Mouse (Mus musculus) central nervous system, embryonic 18 days (tissue): Measurements from ENCODE around the gene Nr4a1. TPM values are rescaled to one million over a fixed set of nuclear protein-coding genes. Genes with fewer than 3 reads are reported as not detected.

Source experiments
- polyA plus RNA-seq: library from polyadenylated mRNA; depleted of rRNA; stranded (reverse); fragments of >200 nt; gene quantifications from 2 replicates; pipeline ENCODE4 v1.2.3, GENCODE M21; 2012; rRNA removed

Nr4a1 gene
- 7.8 and 8.5 TPM in 2 replicates for polyA plus RNA-seq

GRCm38 (mm10) chr15:101253886-101254795, at the start of gene Nr4a1:
Nr4a1 (plus strand) TSS chr15:101254269.

DNA sequence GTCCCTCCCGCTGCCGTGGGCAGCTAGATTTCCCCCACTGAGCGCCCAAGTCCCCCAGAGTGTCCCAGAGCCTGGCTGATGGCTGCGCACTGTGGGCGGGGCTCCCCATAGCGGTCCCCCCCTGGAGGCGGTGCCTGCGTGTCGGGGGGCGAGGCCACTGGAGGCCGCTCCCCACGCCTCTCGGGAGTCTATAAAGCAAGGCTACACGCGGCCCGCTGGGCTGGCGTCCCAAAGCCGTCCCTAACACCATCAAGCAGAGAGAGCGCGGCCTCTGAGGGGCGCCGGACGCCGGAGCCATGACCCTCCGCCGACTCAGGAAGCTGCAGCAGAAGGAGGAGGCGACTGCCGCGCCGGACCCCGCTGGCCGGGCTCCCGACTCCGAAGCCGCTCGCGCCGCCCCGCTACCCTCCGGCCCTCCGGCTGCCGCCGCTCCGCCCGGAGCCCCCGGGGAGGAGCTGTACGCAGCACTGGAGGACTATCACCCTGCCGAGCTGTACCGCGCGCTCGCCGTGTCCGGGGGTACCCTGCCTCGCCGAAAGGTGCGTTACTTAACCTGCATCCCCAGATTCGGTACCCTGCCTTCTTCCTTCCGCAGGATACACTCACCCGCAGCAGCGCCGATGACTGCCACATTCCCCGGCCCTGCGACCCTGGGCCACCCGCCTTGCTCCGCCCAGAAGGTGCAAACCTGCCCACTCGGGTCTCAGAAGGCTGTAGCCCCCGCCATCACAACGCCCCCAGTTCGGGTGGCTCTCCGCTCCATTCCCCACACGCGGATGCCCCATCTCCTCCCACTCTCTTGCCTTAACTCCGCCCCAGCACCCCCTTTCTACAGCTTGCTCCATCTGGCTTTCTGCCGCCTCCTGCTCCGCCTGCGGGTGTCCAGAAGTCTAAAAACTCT, 29.8 kb upstream of the Nr4a1 start, which contains the start of gene Grasp:
Gene Grasp, plus strand, starts transcription at position 183 of the 901 bp plus-strand sequence.

GRCm38 (mm10) chr15:101283911-101284750, 30.1 kb downstream of the Nr4a1 start, which contains the start of gene Atg101:
Atg101 (plus strand) TSS chr15:101284272.

DNA sequence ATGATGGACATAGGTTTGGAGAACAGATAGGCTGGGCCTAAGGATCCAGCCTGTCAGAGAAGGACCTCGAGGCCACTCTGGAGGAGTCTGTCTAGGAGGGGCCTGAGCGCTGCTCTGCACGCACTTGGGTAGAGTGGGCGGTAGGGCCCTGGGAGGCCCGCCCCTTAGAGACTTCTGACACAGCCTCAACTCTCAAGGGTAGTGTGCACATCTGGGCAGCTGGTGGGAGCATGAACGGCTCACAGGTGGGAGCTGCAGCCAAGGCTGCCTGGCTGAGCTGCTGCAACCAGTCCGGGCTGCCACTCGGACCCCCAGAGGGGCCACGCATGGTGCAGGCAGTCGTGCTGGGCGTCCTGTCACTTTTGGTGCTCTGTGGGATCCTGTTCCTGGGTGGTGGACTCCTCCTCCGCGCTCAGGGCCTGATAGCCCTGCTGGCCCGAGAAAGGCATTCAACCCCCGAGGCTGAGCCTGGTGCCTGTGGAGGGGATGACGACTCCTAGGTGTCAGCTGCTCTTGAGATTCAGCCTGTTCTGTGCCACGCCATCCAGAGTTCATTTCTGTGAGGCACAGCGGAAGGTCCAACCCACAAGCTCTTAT, 39.1 kb downstream of the Nr4a1 start, which contains the start of gene 6030408B16Rik:
Gene 6030408B16Rik, plus strand, starts transcription at position 188 of the 597 bp plus-strand sequence.

Other genes with a start within 250 kb of the Nr4a1 start
- not detected in 2 replicates for gene Gm47841, start 206.9 kb upstream of the Nr4a1 start, polyA plus RNA-seq
- 0.91 and 1.1 TPM in 2 replicates for gene Fignl2, start 175.7 kb upstream of the Nr4a1 start, polyA plus RNA-seq
- gene Ankrd33, start 138.5 kb upstream of the Nr4a1 start, polyA plus RNA-seq: not detected in 2 replicates
- 10.2 and 12.0 TPM in 2 replicates for gene Acvrl1, start 125.7 kb upstream of the Nr4a1 start, polyA plus RNA-seq
- 67.2 and 72.2 TPM in 2 replicates for gene Acvr1b, start 80.2 kb upstream of the Nr4a1 start, polyA plus RNA-seq
- gene Grasp, start 30.1 kb upstream of the Nr4a1 start, polyA plus RNA-seq: 5.3 and 5.8 TPM in 2 replicates
- 71.2 and 75.3 TPM in 2 replicates for gene Atg101, start 30.0 kb downstream of the Nr4a1 start, polyA plus RNA-seq
- 0.31 and 0.32 TPM in 2 replicates for gene 6030408B16Rik, start 38.9 kb downstream of the Nr4a1 start, polyA plus RNA-seq
- gene Krt80, start 115.9 kb downstream of the Nr4a1 start, polyA plus RNA-seq: 0.25 and 4.2 TPM in 2 replicates
- gene Krt7, start 156.8 kb downstream of the Nr4a1 start, polyA plus RNA-seq: 0.55 and 21.6 TPM in 2 replicates
- gene Krt87, start 184.5 kb downstream of the Nr4a1 start, polyA plus RNA-seq: 0.34 and 0.45 TPM in 2 replicates
- gene Krt88, start 193.5 kb downstream of the Nr4a1 start, polyA plus RNA-seq: not detected in 2 replicates
- gene Krt81, start 209.5 kb downstream of the Nr4a1 start, polyA plus RNA-seq: 0.04 and 0.13 TPM in 2 replicates
- 0.04 and 0.05 TPM in 2 replicates for gene Krt86, start 219.2 kb downstream of the Nr4a1 start, polyA plus RNA-seq
- not detected in 2 replicates for gene Krt83, start 237.2 kb downstream of the Nr4a1 start, polyA plus RNA-seq